Mouse (Mus musculus) CH12.LX (cell line): Measurements from ENCODE around the gene Krtap3-3. TPM values are rescaled to one million over a fixed set of nuclear protein-coding genes. Genes with fewer than 3 reads are reported as not detected.

Source experiments
- DNase-seq: peaks from one replicate; pipeline ENCODE4 v3.0.0-alpha.2; 2013; ENCODE audit errors: extremely low read depth
- H3K27ac ChIP-seq: 2 replicates; pipeline ENCODE4 v1.5.1; 2012; ENCODE audit warnings: low read depth, mild to moderate bottlenecking, control low read depth, moderate library complexity; ENCODE audit not compliant: insufficient read depth
- H3K27me3 ChIP-seq: replicated peaks from 2 replicates; pipeline ENCODE3; 2012; ENCODE audit warnings: inconsistent platforms
- H3K36me3 ChIP-seq, 2 experiments: replicated peaks in 1 of 2; 2 replicates each; pipeline versions ENCODE3 to v1.6.1; 2012; ENCODE audit warnings: inconsistent platforms in 1 of 2, low read length in 1 of 2, mild to moderate bottlenecking in 1 of 2, mixed read lengths in 1 of 2, moderate library complexity in 1 of 2; ENCODE audit not compliant: control insufficient read depth in 1 of 2, insufficient read depth in 1 of 2
- H3K4me1 ChIP-seq, 2 experiments: 2 replicates each; pipeline ENCODE4 v1.6.1; 2012; ENCODE audit warnings: inconsistent platforms in 1 of 2, moderate library complexity in 1 of 2; ENCODE audit not compliant: insufficient read depth in 2 of 2, control insufficient read depth in 1 of 2
- H3K4me2 ChIP-seq: 2 replicates; pipeline ENCODE4 v1.6.1; 2012; ENCODE audit warnings: low read depth, mild to moderate bottlenecking, control low read depth; ENCODE audit not compliant: poor library complexity, insufficient read depth, severe bottlenecking
- H3K4me3 ChIP-seq, 3 experiments: fragments of 150-350 bp in 1 of 3; sonication (generic) in 1 of 3; replicated peaks in 1 of 3; 2 replicates each; pipeline versions ENCODE3 to v1.5.1; 2011 to 2012; ENCODE audit warnings: low read depth in 2 of 3, low read length in 2 of 3, mild to moderate bottlenecking in 2 of 3, moderate library complexity in 2 of 3, control low read depth in 1 of 3, improper control_type of control experiment in 1 of 3, inconsistent platforms in 1 of 3, mixed read lengths in 1 of 3; ENCODE audit not compliant: poor library complexity in 1 of 3
- H3K79me2 ChIP-seq: replicated peaks from 2 replicates; pipeline ENCODE4 v1.6.1; 2012; ENCODE audit warnings: mild to moderate bottlenecking, moderate library complexity; ENCODE audit not compliant: control insufficient read depth, poor library complexity, insufficient read depth, severe bottlenecking; ENCODE audit errors: extremely low read depth
- H3K9ac ChIP-seq: 2 replicates; pipeline ENCODE4 v1.6.1; 2012; ENCODE audit warnings: low read depth, mild to moderate bottlenecking, control low read depth, moderate library complexity; ENCODE audit not compliant: insufficient read depth
- H3K9me3 ChIP-seq: replicated peaks from 2 replicates; pipeline ENCODE3; 2012; ENCODE audit warnings: low read length, inconsistent platforms, mixed read lengths
- CHD2 ChIP-seq: IDR thresholded peaks from 2 replicates; pipeline ENCODE4 v1.6.1; 2011; ENCODE audit warnings: low read length, improper control_type of control experiment
- ELF1 ChIP-seq: IDR thresholded peaks from 2 replicates; pipeline ENCODE4 v1.6.1; 2014; ENCODE audit warnings: low read depth, mild to moderate bottlenecking, inconsistent platforms, low read length, improper control_type of control experiment
- EP300 ChIP-seq: IDR thresholded peaks from 2 replicates; pipeline ENCODE4 v1.6.1; 2011; ENCODE audit warnings: low read length, improper control_type of control experiment
- GABPA ChIP-seq: IDR thresholded peaks from 2 replicates; pipeline ENCODE4 v1.6.1; 2012; ENCODE audit warnings: low read depth, low read length, improper control_type of control experiment, inconsistent platforms; ENCODE audit not compliant: insufficient replicate concordance
- IRF4 ChIP-seq: IDR thresholded peaks from 2 replicates; pipeline ENCODE4 v1.6.1; 2014; ENCODE audit warnings: low read depth, mild to moderate bottlenecking, inconsistent platforms, low read length, improper control_type of control experiment
- JUN ChIP-seq: IDR thresholded peaks from 2 replicates; pipeline ENCODE4 v1.6.1; 2011; ENCODE audit warnings: low read depth, mild to moderate bottlenecking, low read length, improper control_type of control experiment, moderate library complexity; ENCODE audit not compliant: insufficient read depth
- JUND ChIP-seq: conservative IDR thresholded peaks from 2 replicates; pipeline ENCODE4 v1.6.1; 2011; ENCODE audit warnings: low read depth, low read length, improper control_type of control experiment
- KAT2A ChIP-seq: IDR thresholded peaks from 2 replicates; pipeline ENCODE4 v1.6.1; 2012; ENCODE audit warnings: low read length, improper control_type of control experiment, inconsistent platforms; ENCODE audit not compliant: insufficient replicate concordance
- MEF2A ChIP-seq: IDR thresholded peaks from 2 replicates; pipeline ENCODE4 v1.6.1; 2014; ENCODE audit warnings: low read depth, mild to moderate bottlenecking, inconsistent platforms, low read length, improper control_type of control experiment, borderline replicate concordance
- MYC ChIP-seq: IDR thresholded peaks from 2 replicates; pipeline ENCODE4 v1.6.1; 2011; ENCODE audit warnings: low read depth, mild to moderate bottlenecking, improper control_type of control experiment, low read length
- NRF1 ChIP-seq: IDR thresholded peaks from 2 replicates; pipeline ENCODE4 v1.6.1; 2014; ENCODE audit warnings: low read depth, mild to moderate bottlenecking, inconsistent platforms, low read length, improper control_type of control experiment, moderate library complexity
- PAX5 ChIP-seq: IDR thresholded peaks from 2 replicates; pipeline ENCODE4 v1.6.1; 2012; ENCODE audit warnings: low read length, inconsistent platforms, mixed read lengths
- RAD21 ChIP-seq: IDR thresholded peaks from 2 replicates; pipeline ENCODE4 v1.6.1; 2011; ENCODE audit warnings: low read depth, mild to moderate bottlenecking, low read length, improper control_type of control experiment, moderate library complexity
- SIN3A ChIP-seq: IDR thresholded peaks from 2 replicates; pipeline ENCODE4 v1.6.1; 2012; ENCODE audit warnings: low read length, improper control_type of control experiment, inconsistent platforms
- TCF12 ChIP-seq: IDR thresholded peaks from 2 replicates; pipeline ENCODE4 v1.6.1; 2014; ENCODE audit warnings: low read depth, mild to moderate bottlenecking, inconsistent platforms, low read length, improper control_type of control experiment
- UBTF ChIP-seq: IDR thresholded peaks from 2 replicates; pipeline ENCODE4 v1.6.1; 2012; ENCODE audit warnings: low read depth, mild to moderate bottlenecking, inconsistent platforms, low read length, improper control_type of control experiment, moderate library complexity
- USF1 ChIP-seq: IDR thresholded peaks from 2 replicates; pipeline ENCODE4 v1.6.1; 2014; ENCODE audit warnings: low read depth, mild to moderate bottlenecking, inconsistent platforms, low read length, improper control_type of control experiment
- ZKSCAN1 ChIP-seq: IDR thresholded peaks from 2 replicates; pipeline ENCODE4 v1.6.1; 2012; ENCODE audit warnings: low read depth, inconsistent platforms, low read length, improper control_type of control experiment, borderline replicate concordance
- ZNF384 ChIP-seq: IDR thresholded peaks from 2 replicates; pipeline ENCODE4 v1.6.1; 2012; ENCODE audit warnings: low read depth, low read length, improper control_type of control experiment, inconsistent platforms
- dilution Hi-C: fragments of 300-500 bp; cut with MboI; formaldehyde crosslinking; loops from 2 replicates; pipeline ENCODE4 v1.14.3; 2020; ENCODE audit warnings: low sequenced_read_pairs; ENCODE audit not compliant: extremely low pct_unique_long_range_greater_than_20kb, extremely low pct_ligation_motif_present
- in situ Hi-C: fragments of 300-500 bp; cut with MboI; formaldehyde crosslinking; loops from 3 replicates; pipeline ENCODE4 v1.14.3; 2019; ENCODE audit warnings: low sequenced_read_pairs, low pct_ligation_motif_present, low pct_unique_long_range_greater_than_20kb, mixed read lengths
- polyA plus RNA-seq: library from polyadenylated mRNA; unstranded; fragments of >175 nt; gene quantifications from 2 replicates; pipeline ENCODE4 v1.2.1, GENCODE M21; 2012; ENCODE audit warnings: low read depth; ENCODE audit not compliant: insufficient read length
- total RNA-seq, 2 experiments: library from RNA; depleted of rRNA; stranded (reverse); fragments of 300-350 nt in 1 of 2; fragments of >200 nt in 1 of 2; gene quantifications; 2 replicates each; pipeline ENCODE4 v1.2.3; 2012 to 2014

The Krtap3-3 gene
- total and polyA plus RNA-seq, 3 experiments, result not detected

GRCm38 (mm10) chr11:99556753-99557152 lies 6.1 kb upstream of the Krtap3-3 start, which contains the start of gene Krtap3-2:
Gene Krtap3-2 (minus strand): TSS chr11:99556853.
- DNase-seq, result no peak
- dilution Hi-C loops (no loop called here), in situ Hi-C loops (no loop called here)
- no peaks in the 10 kb centered on the region for H3K79me2 ChIP-seq
- no peak within 1 kb of the TSS for H3K4me3 ChIP-seq
- H3K4me1 ChIP-seq, result peaks cover 0 to 6% of the 10 kb centered on the region in 2 experiments; a peak in 2 of 4 replicates
- H3K27ac ChIP-seq, result no peak within 1 kb of the TSS
- H3K9me3 ChIP-seq, result no peaks in the 10 kb centered on the region
- no peak within 1 kb of the TSS for H3K9ac ChIP-seq
- H3K27me3 ChIP-seq, result peaks cover 57% of the 10 kb centered on the region
- H3K4me2 ChIP-seq, result no peak within 1 kb of the TSS
- H3K36me3 ChIP-seq, result no peaks in the 10 kb centered on the region
- TF ChIP-seq NRF1, result no peak
- TF ChIP-seq UBTF, result no peak
- TF ChIP-seq USF1, result no peak
- TF ChIP-seq KAT2A, result no peak
- no peak for TF ChIP-seq ZKSCAN1
- no peak for TF ChIP-seq PAX5
- TF ChIP-seq SIN3A, result no peak
- TF ChIP-seq CHD2, result no peak
- no peak for TF ChIP-seq MYC
- no peak for TF ChIP-seq RAD21
- TF ChIP-seq GABPA, result no peak

- dilution Hi-C loops, result no loop called here
Measured at GRCm38 (mm10) chr11:99556195-99556594, 5.5 kb upstream of the Krtap3-3 start.

More at GRCm38 (mm10) chr11:99556195-99556594, 5.5 kb upstream of the Krtap3-3 start:
- TF ChIP-seq IRF4 (peak; percentile 7; the same call in 1 of the 2 replicates), ZKSCAN1 (no peak), TCF12 (peak; percentile 45; the same call in 1 of the 2 replicates), EP300 (0 out of 2 replicates have a peak, but pooled peaks have one; percentile 13), JUND (0 out of 2 replicates have a peak, but pooled peaks have one; percentile 26), ELF1 (no peak), PAX5 (no peak), MEF2A (peak; percentile 92), ZNF384 (no peak), JUN (peak; percentile 70)
- TF ChIP-seq, all 38 proteins: peak for 6
- Histone ChIP-seq H3K4me3 (no peak overlapping the region), H3K9ac (no peak overlapping the region), H3K27me3 (peaks cover 55% of the 10 kb centered on the region), H3K9me3 (no peaks in the 10 kb centered on the region), H3K36me3 (no peaks in the 10 kb centered on the region), H3K79me2 (no peaks in the 10 kb centered on the region), H3K4me2 (no peak overlapping the region), H3K27ac (no peak overlapping the region), H3K4me1 (peaks cover 0 to 6% of the 10 kb centered on the region in 2 experiments; a peak in 2 of 4 replicates)
- in situ Hi-C loops, result no loop called here
- DNase-seq, result no peak
